Mouse (Mus musculus): ENCODE measurements around the gene Herpud1. TPM values are rescaled to one million over a fixed set of nuclear protein-coding genes. Genes with fewer than 3 reads are reported as not detected.

Herpud1 gene
- total RNA-seq (2015) (78.2 and 89.9 TPM in 2 replicates), total RNA-seq (2017) (83.3 and 99.5 TPM in 2 replicates)

DNA sequence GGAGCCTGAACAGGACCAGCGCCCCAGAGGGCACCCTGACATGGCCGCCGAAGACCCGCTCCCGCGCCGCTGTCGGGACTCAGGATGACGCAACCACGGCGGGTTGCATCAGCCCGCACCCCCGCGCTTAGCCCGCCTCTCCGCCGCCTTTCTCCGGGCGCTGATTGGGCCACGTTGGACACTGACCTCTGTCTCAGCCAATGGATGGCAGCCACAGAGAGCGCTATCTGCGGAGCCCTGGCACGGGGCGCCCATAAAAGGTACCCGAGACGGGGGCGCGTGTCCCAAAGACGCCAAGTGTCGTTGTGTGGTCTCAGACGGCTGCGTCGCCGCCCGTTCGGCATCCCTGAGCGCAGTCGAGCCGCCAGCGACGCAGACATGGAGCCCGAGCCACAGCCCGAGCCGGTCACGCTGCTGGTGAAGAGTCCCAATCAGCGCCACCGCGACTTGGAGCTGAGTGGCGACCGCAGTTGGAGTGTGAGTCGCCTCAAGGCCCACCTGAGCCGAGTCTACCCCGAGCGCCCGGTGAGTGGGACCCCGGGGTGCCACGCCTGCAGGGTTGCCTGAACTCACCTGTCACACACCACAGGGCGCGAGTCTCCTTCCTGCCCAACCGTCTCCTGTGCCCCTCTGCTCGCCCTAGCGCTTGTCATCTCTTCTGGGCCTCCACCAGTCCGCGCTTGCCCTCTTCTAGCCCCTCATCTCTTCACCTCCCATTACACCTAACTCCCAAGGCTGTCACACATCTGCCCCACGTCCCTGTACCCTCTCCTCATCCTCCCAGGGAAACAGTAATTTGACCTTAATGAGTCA is at the start of gene Herpud1:
Herpud1 (plus strand) TSS at position 225 of the 813 bp plus-strand sequence.
- peak; percentile 88 for ATAC-seq (replicated peaks; ENCODE audit: poor library complexity)

DNA sequence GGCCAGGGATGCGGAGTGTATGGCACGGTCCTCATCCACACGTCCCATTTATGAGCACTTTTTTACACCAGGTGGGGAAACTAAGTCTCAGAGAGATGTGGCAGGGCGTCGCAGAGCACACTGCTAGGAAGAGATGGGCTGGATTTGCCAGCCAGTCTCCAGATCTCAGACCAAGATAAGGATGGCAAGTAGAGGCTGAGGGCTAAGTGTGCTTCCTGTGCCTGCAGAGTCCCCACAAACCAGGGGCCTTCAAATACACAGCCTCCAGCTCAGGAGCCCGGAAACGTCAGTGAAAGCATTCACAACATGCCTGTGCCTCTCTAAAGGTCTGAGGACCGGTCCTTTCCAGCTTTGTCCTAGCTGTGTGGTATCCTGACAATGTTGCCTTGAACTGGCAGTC is 48.7 kb upstream of the Herpud1 start:
- ATAC-seq (replicated peaks; ENCODE audit: poor library complexity), result no peak

- peak; percentile 75 for ATAC-seq (replicated peaks; ENCODE audit: poor library complexity)
Measured at GRCm38 (mm10) chr8:94340796-94341195, 45.4 kb upstream of the Herpud1 start.

GRCm38 (mm10) chr8:94342691-94343090 is 43.5 kb upstream of the Herpud1 start:
- no peak for ATAC-seq (replicated peaks; ENCODE audit: poor library complexity)

DNA sequence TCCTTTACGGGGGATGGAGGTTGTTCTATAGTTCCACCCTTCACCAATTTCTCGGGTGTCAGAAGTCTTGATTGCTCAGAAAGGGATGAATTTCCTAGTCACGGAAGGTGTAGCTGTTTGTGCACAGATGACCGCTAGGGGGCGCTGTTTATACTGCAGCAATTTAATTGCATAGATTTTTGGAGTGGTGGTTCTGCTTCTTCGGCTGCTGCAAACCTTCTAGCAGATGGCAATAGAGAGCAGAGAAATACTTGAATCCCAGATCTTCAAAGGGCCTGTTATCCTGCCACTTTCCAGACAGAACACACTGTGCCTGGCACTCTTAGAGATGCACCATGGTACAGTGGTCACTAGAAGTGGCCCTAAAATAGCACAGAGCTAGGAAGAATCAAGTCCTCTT is 42.9 kb upstream of the Herpud1 start:
- ATAC-seq (replicated peaks; ENCODE audit: poor library complexity), result peak; percentile 60

- no peak for ATAC-seq (replicated peaks; ENCODE audit: poor library complexity)
Measured at GRCm38 (mm10) chr8:94343778-94344320, 42.4 kb upstream of the Herpud1 start.

DNA sequence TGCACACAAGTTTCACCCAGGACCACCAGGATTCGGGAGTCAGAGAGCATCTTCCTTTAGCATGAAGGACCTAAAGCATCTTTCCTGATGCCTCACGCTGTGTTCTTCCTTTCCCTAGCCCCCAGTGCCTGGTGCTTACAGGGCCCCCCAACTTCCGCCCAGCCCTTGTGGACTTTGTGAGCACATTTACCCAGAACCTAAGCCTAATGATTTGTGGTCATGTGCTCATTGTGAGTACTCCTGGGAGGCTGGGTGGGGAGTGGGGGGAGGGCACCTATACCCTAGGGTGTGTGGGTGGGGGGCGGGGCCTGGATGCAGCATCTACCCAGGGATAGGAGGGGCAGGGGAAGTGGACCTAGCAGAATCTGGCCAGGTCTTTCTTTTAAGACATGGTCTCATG is 40.6 kb upstream of the Herpud1 start:
- no peak for ATAC-seq (replicated peaks; ENCODE audit: poor library complexity)

- 0 out of 2 replicates have a peak, but pooled peaks have one; percentile 26 for ATAC-seq (replicated peaks; ENCODE audit: poor library complexity)
Measured at GRCm38 (mm10) chr8:94346264-94346663, 40.0 kb upstream of the Herpud1 start.

GRCm38 (mm10) chr8:94348425-94348824 is 37.8 kb upstream of the Herpud1 start:
- peak; percentile 38 for ATAC-seq (replicated peaks; ENCODE audit: poor library complexity)

DNA sequence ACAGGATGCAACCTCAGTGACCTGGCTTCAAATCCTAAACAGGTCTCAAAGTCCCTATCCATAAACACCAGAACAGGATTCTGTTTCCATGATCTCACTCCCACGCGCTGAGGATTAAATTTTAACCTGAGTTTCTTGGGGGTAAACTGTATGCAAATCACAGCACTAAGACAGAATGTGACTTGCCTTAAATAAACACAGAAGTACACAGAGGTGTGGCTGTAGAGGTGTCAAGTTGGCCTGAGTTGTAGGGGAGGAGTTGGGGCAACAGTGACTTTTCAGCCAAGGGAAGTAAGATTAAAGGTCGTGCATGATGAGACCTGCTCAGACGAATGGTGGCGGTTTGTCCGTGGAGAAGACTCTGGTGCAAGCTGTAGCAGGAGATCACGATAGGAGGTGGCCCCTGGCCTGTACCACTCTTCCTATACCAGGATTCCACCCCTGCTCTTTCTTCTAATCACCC is 32.1 kb upstream of the Herpud1 start:
- peak; percentile 24; the same call in 1 of the 2 replicates for ATAC-seq (replicated peaks; ENCODE audit: poor library complexity)

DNA sequence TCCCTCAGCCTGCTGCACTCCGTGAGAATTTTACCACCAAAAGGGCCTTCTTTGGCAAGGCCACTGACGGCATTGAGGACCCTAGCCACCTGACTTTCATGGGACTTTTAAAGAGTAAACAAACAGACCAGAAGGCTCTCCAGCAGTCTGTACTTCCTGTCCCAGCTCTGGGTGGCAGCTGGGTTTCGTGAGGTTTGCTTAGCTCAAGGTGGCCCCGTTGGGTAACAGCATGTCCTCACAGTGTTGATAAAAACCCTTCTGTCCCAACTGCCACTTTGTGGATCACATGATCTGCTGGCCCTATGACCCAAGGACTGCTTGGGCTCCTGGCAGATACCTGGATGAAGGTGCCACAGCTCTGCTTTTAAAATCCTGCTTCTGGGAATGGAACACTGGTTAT is 31.7 kb upstream of the Herpud1 start:
- ATAC-seq (replicated peaks; ENCODE audit: poor library complexity), result peak; percentile 93

GRCm38 (mm10) chr8:94357220-94357619 is 29.0 kb upstream of the Herpud1 start:
- no peak for ATAC-seq (replicated peaks; ENCODE audit: poor library complexity)

DNA sequence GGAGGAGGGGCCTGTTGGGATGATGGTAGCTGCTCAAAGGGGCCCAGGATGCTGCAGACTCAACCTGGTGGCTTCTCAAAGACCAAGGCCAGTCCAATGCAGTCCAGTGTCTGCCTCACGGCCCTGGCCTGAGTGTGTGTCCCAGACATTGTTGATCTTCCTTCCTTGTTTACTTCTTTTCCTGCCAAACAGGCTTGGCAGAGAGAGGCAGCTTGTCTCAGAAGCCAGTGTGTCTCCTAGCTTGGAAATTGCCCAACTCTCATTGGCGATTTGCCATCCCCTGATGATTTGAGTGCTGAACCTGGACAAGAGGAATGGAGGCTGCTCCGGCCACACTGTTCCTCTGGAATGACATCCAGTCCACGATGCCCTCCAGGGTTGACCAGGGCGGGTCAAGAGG is 27.7 kb upstream of the Herpud1 start:
- ATAC-seq (replicated peaks; ENCODE audit: poor library complexity), result no peak

- no peak for ATAC-seq (replicated peaks; ENCODE audit: poor library complexity)
Measured at GRCm38 (mm10) chr8:94361774-94362431, 24.3 kb upstream of the Herpud1 start.

DNA sequence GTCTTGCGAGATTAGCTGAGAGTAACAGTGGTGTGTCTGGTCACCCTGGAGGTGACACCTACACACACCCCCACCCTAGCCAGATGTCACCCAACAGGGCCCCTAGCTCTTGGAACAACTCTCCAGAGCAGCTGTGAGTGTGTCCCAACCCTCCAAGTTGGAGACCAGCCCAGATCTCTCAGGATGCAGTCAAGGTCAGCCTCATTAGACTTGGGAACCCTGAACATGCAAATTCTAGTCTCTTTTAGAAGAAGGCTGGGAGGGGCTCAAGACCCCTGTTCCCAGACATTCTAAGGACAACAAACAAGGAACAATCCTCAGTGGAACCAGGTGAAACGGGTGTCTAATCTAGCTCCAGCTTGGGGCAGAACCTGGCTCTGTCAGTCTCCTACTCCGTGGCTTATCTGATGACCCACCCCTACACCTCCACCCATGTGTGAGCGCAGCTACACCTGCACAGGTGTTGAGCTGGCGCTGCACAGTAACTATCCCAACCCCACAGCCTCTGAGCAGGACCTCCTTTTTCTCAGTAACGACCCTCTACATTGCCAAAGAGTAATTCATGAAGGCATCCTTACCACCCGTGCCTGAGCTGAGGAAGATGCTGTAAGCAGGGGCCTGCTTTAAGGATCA is 23.5 kb upstream of the Herpud1 start:
- no peak for ATAC-seq (replicated peaks; ENCODE audit: poor library complexity)

DNA sequence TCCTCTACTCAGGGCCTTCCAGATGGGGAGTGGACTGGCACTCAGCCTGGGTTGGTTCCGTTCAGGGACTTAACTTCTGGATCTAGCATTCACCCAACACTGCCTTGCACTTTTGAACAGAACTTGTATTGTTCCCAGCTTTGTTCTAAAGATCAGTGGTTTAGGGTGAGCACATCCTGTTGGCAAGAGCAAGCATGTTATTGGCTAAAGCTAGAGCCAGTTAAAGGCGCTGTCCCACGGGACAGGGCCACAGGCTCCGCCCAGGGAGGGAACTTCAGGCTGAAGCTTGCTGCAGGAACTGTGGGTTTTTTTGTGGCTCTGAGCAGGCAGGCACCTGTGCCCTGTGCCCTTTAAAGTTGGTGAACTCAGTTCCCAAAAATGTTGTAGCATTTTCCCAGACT is 22.9 kb upstream of the Herpud1 start:
- ATAC-seq (replicated peaks; ENCODE audit: poor library complexity), result peak; percentile 82

DNA sequence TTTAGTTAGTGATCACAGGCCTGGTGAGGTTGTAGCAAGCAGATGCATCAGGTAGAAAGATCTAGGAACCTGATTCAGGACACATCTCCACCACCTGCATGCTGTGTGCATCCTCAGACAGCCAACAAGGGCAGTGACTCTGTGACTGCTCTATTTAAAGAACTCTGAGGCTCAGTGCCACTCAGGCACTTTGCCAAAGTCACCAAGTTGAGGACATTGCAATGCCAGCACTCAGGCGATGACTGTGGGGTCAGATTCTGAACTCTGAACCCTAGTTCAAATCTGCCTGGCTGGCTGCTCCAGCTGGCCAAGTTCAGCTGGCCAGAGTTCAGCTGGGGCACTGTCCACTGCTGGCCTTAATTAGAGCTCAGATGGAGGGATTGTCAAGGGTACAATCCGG is 22.3 kb upstream of the Herpud1 start:
- no peak for ATAC-seq (replicated peaks; ENCODE audit: poor library complexity)

GRCm38 (mm10) chr8:94364686-94365312 is 21.4 kb upstream of the Herpud1 start:
- ATAC-seq (replicated peaks; ENCODE audit: poor library complexity), result no peak

DNA sequence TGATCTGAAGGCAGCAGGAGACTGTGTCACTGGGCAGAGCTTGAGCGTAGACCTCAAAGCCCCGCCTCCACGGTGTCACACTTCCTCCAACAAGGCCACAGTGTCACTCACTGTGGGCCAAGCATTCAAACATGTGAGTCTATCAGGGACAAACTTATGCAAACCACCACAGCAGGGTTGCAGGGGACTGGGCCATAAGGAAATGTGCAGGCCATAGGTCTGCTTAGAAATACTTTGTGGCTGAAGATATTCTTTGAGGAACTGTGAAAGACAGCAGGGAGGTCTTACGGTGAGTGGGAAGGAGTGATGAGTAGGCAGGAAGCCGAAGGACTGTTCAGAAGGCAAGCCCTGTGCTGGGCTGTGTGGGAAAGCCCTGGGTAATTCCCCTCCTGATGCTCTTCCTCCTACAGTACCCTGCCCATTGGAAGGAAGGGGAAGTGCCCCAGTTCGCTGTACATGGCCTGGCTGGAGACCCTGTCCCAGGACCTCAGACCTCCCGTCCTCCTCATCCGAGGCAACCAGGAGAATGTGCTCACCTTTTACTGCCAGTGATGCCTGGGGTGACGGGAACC is 20.7 kb upstream of the Herpud1 start:
- ATAC-seq (replicated peaks; ENCODE audit: poor library complexity), result peak; percentile 89

- peak; percentile 41 for ATAC-seq (replicated peaks; ENCODE audit: poor library complexity)
Measured at GRCm38 (mm10) chr8:94370839-94371238, 15.4 kb upstream of the Herpud1 start.

Data from megakaryocyte progenitor cell, adult 5-6 weeks (primary cell).